Mouse (Mus musculus) frontal cortex, adult (tissue): ENCODE data around the gene Higd1a.
A peak's percentile ranks its signal among the peaks of the same experiment; 100 is the strongest.

Experiments used
- ATAC-seq: cut with Nextera tagmentation; 2 replicates; pipeline ENCODE4 v1.9.2; 2017; ENCODE audit warnings: mild to moderate bottlenecking, moderate library complexity, mixed read lengths; ENCODE audit not compliant: low TSS enrichment

Higd1a gene

GRCm38 (mm10) chr9:121880840-121881239, 22.7 kb upstream of the Higd1a start:
- peak; percentile 50 for ATAC-seq

DNA sequence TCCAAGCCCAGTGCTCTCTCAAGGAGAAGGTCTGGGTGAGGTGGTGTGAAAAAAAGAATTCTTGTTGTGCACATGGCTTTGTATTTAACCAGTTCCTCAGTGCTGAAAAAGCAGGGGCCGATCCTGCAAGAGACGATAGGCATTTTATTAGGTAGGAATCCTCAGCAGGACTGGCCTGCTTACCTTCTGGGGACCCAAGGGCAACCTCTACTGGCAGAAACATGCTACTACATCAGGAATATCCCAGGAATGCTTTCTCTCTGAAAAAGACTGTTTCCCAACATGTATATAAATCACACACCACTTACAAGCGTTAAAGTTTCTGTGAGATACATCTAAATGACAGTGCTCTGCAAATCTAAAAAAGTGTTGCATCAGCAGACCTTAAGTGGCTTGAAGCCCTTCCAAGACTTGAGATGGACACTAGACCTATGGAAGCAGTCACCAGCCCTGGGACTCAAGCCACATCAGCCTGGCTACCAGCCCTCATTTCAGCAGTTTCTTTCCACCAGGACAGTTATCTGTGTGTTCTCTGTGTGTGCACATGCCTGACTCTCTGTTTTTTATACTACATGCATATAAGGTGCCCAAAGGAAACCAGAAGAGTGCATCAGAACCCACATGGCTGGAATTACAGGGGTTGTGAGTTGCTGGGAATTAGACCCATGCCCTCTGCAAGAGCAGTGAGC, 19.0 kb upstream of the Higd1a start:
- peak; percentile 77 for ATAC-seq

DNA sequence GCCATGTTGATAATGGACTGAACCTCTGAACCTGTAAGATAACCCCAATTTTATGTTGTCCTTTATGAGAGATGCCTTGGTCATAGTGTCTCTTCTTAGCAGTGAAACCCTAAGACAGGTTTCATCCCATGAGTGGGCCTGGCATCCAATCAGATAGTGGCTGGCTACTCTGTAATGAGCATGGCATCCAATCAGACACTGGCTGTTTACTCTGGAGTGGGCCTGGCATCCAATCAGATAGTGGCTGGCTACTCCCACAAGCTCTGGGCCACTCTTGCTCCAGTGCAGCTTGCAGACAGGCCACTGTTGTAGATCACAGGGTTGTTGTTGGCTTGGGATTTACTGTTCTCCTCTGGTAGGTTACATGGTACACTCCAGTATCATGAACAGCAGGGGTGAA, 15.4 kb upstream of the Higd1a start:
- ATAC-seq = no peak

DNA sequence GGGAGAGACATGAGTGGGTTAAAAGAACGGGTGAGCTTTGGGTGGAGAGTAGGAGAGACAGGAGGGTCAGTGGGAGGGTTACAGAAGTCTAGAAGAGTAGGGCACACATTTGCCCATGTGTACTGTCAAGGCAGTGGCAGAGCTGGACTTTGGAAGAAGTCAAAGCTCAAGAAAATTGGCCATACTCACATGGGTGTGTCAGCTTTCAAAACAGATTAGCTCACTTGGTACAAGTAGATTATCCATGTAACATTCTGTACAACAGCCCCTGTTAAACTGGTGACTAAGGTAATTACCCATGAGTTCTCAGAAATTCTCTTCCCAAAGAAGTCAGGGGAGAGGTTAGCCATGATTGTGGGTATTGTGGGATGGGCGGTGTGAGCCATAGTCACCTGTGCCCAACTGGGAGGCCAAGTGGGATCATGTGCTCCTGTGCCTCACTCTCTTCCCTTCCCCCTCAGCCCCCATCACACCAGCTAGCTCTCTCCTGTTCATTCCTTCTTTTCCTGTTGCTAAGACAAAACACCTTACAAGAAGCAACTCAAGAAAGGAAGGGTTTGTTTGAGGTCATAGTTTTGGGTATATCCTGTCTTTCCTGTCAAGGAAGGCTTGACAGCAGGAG, 14.0 kb upstream of the Higd1a start:
- ATAC-seq = no peak

GRCm38 (mm10) chr9:121869973-121870515, 11.9 kb upstream of the Higd1a start:
- ATAC-seq = no peak

DNA sequence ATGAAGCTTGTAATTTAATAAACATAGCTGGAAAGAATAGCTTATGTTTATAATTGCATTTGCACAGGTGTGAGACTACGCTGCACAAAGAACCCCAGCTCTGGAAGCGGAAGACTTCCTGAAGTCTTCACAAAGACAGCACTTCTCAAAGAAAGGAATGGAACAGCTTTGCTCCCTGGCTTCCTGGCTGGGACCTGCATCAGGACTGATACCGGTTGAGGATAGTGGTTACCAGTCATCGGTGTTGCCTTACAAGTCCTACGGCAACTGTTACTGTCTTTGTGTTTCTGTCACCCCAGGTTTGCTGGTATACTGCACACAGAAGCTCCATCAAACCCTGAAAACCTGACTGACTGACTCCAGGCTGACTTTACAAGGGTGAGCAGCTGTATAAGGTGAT, 11.3 kb upstream of the Higd1a start:
- ATAC-seq = no peak

- no peak for ATAC-seq
Observed at GRCm38 (mm10) chr9:121868236-121868635, 10.1 kb upstream of the Higd1a start.

DNA sequence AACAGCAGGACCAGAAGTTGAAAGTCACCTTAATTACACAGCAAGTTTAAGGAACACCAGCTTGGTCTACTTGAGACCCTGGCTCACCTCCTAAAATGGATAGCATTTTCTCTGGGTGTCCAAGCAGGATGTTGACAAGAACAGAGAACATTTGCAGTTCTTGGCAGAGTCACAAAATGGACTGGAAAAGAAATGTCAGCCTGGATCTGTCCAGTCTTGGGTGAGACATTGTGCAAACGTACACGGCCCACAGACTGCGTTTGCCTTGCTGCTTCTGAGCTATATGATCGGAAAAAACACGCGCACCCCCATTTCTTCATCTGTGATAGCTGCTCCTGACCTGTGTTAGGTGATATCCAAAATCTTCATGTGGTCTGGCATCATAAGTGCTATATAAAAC, 9.5 kb upstream of the Higd1a start:
- ATAC-seq = no peak

- no peak for ATAC-seq
Observed at GRCm38 (mm10) chr9:121865425-121866008, 7.4 kb upstream of the Higd1a start.

- ATAC-seq = no peak
Observed at GRCm38 (mm10) chr9:121864837-121865236, 6.7 kb upstream of the Higd1a start.

DNA sequence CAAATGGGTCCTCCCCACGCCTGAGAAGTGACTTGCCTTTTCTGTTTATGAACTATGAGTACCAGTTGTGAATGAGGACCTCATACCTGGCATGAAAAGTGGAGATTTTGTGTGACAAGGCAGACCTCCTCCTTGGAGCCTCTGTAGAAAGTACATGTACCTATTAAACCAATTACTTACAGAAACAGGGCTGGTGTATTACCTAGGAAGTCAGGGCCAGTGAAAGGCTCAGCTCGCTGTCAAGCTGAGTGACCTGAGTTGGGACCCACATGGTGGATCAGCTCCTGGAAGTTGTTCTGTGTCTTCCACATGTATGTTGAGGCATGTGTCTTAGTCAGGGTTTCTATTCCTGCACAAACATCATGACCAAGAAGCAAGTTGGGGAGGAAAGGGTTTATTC, 2.8 kb upstream of the Higd1a start:
- ATAC-seq = no peak

DNA sequence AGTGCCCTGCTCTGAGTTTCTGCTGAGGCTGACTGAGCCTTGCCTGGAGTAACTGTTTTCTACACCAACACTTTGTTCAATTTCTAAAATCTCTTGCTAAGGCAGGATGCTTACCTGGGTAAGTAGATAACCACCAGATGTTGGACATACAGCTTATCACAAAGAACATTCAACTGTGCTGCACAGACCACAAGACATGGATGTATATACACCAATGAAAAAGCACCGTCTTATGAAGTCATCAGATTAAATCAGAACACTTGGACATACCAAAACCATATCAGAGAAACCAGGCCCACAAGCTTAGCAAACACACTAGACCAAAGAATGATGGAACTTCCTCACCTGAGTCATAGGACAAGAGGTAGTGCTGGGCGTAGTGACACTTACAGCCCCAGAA, 1.2 kb upstream of the Higd1a start:
- ATAC-seq = no peak

- ATAC-seq = peak; percentile 98
Observed at GRCm38 (mm10) chr9:121857474-121858152, 549 bp downstream of the Higd1a start.

- peak; percentile 15; the same call in 1 of the 2 replicates for ATAC-seq
Observed at GRCm38 (mm10) chr9:121856649-121857416, 1.3 kb downstream of the Higd1a start.

DNA sequence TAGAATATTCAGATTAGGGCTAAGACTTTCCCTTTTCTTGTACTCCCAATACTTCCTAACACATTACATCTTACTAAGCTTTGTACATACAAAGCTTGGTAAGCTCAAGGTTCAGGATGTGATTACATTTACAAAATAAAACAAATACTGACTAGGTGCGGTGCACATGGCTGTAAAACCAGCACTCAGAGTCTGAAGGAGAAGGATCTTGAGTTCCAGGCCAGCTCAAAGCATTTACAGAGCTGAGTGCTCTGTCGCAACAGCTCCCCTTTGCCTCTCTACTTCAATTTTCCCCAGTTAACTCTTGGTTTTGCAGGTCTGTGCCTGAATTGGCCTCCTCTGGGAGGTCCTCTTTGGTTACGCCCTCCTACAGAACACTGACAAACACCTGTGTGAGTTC, 3.9 kb downstream of the Higd1a start:
- no peak for ATAC-seq

DNA sequence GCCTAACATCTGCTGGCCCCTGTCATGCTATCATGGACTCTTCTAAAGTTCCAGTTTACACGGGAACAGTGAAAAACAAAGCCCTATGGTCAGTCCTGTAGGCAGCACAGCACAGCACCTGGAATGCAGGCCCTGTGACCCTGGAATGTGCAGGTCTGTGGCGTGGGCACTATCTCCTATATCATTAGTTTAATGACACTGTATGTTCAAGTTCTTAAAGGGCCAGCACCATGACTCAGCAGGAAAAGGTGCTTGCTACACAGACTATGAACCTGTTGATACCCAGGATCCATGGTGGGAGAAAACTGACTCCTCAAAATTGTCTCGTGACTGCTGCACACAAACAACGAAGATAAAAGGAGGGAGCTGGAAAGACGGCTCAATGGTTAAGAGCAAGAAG, 10.3 kb downstream of the Higd1a start:
- no peak for ATAC-seq

GRCm38 (mm10) chr9:121847138-121847537, 11.0 kb downstream of the Higd1a start:
- ATAC-seq = peak; percentile 24

DNA sequence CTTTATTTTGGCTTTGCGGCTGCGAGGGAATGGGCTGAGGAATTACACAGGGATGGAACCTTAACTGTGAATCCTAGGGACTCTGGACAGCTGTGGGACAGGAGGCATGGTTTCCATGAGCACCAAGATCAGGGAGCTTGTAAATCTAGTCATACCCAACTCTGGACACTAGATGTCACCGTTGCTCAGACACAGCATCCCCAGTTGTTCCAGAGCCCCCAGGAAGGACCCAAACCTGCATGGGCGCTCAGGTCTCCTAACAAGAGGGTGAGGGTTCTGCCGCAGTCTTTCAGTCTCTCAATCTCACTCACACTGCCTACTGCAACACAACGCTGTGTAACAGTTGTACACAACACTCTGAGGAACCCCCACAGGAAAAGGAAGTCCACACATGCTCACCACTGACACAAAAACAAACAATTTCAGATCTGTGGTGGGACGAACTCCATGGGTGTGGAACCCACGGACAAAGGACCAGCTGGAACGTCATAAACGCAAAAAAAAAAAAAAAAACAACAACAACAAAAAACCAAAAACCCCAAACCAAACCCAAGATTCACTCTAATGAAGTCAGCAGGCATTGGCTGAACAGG, 11.5 kb downstream of the Higd1a start:
- peak; percentile 67 for ATAC-seq

- no peak for ATAC-seq
Observed at GRCm38 (mm10) chr9:121842914-121843313, 15.2 kb downstream of the Higd1a start.

DNA sequence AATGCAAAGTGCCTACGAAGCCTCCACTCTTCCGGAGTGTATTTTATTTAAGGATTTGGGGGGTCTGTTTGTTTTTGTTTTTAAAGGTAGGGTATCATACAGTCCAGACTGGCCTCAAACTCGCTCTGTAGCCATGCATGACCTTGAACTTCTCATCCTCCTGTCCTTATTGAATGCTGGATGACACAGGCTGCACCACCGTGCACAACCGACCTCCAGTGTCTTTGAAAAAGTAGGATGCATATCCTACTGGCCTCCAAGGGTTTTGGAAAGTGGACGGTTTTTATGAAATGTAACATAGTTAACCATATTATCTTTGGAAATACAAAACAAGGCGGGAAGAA, 18.6 kb downstream of the Higd1a start:
- no peak for ATAC-seq

GRCm38 (mm10) chr9:121838829-121839621, 19.1 kb downstream of the Higd1a start, which contains the start of gene Ccdc13:
Gene Ccdc13, minus strand, starts transcription at chr9:121839461.
- peak; percentile 84 for ATAC-seq
